Mouse (Mus musculus): Measurements from ENCODE around the gene Rnf39. TPM values are rescaled to one million over a fixed set of nuclear protein-coding genes. Genes with fewer than 3 reads are reported as not detected.

Rnf39 gene
- polyA plus RNA-seq, 1 experiment = 0.88 TPM

DNA sequence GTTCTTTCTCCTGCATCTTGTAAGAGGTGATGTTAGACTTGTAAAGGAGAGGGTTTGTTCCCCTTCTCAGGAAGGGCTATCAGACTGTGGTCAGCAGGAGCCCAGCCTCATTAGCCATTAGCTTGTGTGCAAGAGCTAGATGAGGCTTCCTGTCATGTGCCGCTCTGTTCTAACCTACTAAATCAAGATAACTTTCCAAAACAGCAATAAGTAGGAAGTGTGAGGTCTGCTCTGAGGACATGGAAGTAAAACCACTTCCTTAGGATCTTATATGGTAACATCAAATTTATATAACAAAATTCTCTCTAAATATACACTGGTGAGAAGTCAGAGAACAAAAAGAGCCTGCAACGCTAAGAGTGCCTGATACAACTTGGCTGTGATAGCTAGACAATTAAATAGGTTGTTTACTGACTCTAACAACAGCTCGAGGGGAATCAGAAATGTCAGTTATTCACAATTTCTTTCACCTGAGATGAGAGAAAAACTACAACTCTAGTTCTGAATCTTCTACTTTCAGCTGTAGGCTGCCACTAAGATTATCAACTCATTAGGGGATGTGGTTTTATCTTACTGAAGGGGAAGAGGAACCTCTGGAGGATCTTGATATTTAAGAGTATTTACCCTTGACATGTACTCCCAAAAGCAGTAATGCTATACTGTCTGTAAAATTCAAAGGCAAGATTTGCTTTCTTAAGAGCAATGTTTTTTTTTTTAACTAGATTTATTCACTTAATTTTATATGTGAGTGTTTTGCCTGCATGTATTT, 49.8 kb downstream of the Rnf39 start:
- TF ChIP-seq CTCF (IDR thresholded peaks at IDR 0.05; ENCODE audit: low read depth, low read length) = no peak
- TF ChIP-seq POLR2A (IDR thresholded peaks at IDR 0.05; ENCODE audit: insufficient read depth, low read length) = no peak
- no peak for TF ChIP-seq EP300 (IDR thresholded peaks at IDR 0.05; ENCODE audit: insufficient read depth, low read depth, low read length)
- Histone ChIP-seq H3K4me1 (ENCODE audit: control insufficient read depth, insufficient read depth, low read length) (peaks cover 4% of the 10 kb centered on the region), H3K36me3 (ENCODE audit: control insufficient read depth, insufficient read depth, low read length, poor library complexity, severe bottlenecking) (no peaks in the 10 kb centered on the region), H3K27ac (ENCODE audit: insufficient read depth, low read length) (peak overlapping the region; percentile 64), H3K4me3 (ENCODE audit: low read depth, low read length) (no peak overlapping the region), H3K27me3 (ENCODE audit: control insufficient read depth, insufficient read depth, low read length, poor library complexity, severe bottlenecking) (no peaks in the 10 kb centered on the region), H3K9ac (ENCODE audit: low read depth, poor library complexity, severe bottlenecking) (peak overlapping the region; percentile 27; the same call in 1 of the 2 replicates), H3K9me3 (replicated peaks; ENCODE audit: control insufficient read depth, insufficient read depth, low read length, poor library complexity, severe bottlenecking) (no peaks in the 10 kb centered on the region)

DNA sequence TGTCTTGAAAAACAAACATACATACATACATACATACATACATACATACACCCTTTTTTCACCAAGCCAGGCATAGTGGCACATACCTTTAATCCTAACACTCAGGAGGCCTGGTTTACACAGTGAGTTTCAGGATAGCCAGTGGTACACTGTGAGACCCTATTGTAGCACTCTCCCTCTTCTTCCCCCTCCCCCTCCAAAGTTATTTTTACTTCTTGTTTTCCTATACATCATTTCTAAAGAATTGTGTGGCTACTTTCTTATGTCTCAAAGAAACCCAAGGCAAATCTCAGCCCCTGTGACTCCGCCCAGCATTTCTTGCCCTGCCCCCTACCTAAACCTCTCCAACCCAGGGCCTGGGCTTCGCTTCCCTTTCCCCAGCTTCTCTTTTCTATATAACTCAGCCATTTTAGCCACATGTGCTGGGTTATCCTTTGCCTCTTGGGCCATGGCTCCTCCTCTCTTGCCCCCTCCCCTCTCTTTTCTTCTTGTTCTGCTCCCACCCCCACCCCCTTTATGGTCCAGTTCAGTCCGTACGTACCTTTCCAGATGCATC, 51.1 kb downstream of the Rnf39 start:
- H3K36me3 ChIP-seq (ENCODE audit: control insufficient read depth, insufficient read depth, low read length, poor library complexity, severe bottlenecking) = no peaks in the 10 kb centered on the region
- no peaks in the 10 kb centered on the region for H3K9me3 ChIP-seq (replicated peaks; ENCODE audit: control insufficient read depth, insufficient read depth, low read length, poor library complexity, severe bottlenecking)
- peak overlapping the region; percentile 100 for H3K27ac ChIP-seq (ENCODE audit: insufficient read depth, low read length)
- peaks cover 4% of the 10 kb centered on the region for H3K4me1 ChIP-seq (ENCODE audit: control insufficient read depth, insufficient read depth, low read length)
- H3K9ac ChIP-seq (ENCODE audit: low read depth, poor library complexity, severe bottlenecking) = peak overlapping the region; percentile 65
- H3K4me3 ChIP-seq (ENCODE audit: low read depth, low read length) = no peak overlapping the region
- TF ChIP-seq CTCF (IDR thresholded peaks at IDR 0.05; ENCODE audit: low read depth, low read length) = no peak
- no peak for TF ChIP-seq EP300 (IDR thresholded peaks at IDR 0.05; ENCODE audit: insufficient read depth, low read depth, low read length)
- TF ChIP-seq POLR2A (IDR thresholded peaks at IDR 0.05; ENCODE audit: insufficient read depth, low read length) = no peak
- H3K27me3 ChIP-seq (ENCODE audit: control insufficient read depth, insufficient read depth, low read length, poor library complexity, severe bottlenecking) = no peaks in the 10 kb centered on the region

DNA sequence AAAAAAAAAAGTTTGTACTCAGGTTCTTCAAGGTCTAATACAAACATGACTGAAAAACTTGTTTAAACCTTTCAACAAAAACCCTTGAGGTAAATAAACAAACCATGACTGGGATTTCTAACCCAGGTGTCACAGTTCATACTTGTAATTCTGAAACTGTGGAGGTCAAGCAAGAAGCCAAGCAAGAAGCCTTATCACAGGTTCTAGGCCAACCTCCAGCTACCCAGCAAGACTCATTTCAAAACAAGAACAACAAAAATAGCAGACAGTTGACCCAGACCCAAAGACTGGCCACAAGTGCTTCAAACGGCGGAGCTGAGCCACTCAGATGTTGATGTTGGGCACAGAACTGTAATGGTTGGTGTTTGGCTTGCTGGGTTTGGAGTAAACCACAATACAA, 51.8 kb downstream of the Rnf39 start:
- Histone ChIP-seq H3K9me3 (replicated peaks; ENCODE audit: control insufficient read depth, insufficient read depth, low read length, poor library complexity, severe bottlenecking) (no peaks in the 10 kb centered on the region), H3K27ac (ENCODE audit: insufficient read depth, low read length) (peak overlapping the region; percentile 100), H3K27me3 (ENCODE audit: control insufficient read depth, insufficient read depth, low read length, poor library complexity, severe bottlenecking) (no peaks in the 10 kb centered on the region), H3K4me3 (ENCODE audit: low read depth, low read length) (no peak overlapping the region), H3K9ac (ENCODE audit: low read depth, poor library complexity, severe bottlenecking) (peak overlapping the region; percentile 65), H3K4me1 (ENCODE audit: control insufficient read depth, insufficient read depth, low read length) (peaks cover 4% of the 10 kb centered on the region), H3K36me3 (ENCODE audit: control insufficient read depth, insufficient read depth, low read length, poor library complexity, severe bottlenecking) (no peaks in the 10 kb centered on the region)
- no peak for TF ChIP-seq POLR2A (IDR thresholded peaks at IDR 0.05; ENCODE audit: insufficient read depth, low read length)
- TF ChIP-seq EP300 (IDR thresholded peaks at IDR 0.05; ENCODE audit: insufficient read depth, low read depth, low read length) = no peak
- TF ChIP-seq CTCF (IDR thresholded peaks at IDR 0.05; ENCODE audit: low read depth, low read length) = no peak

- peak; percentile 93 for TF ChIP-seq EP300 (IDR thresholded peaks at IDR 0.05; ENCODE audit: insufficient read depth, low read depth, low read length)
- TF ChIP-seq CTCF (IDR thresholded peaks at IDR 0.05; ENCODE audit: low read depth, low read length) = no peak
These were observed 52.7 kb downstream of the Rnf39 start for GRCm38 (mm10) chr17:36995448-36995847.

DNA sequence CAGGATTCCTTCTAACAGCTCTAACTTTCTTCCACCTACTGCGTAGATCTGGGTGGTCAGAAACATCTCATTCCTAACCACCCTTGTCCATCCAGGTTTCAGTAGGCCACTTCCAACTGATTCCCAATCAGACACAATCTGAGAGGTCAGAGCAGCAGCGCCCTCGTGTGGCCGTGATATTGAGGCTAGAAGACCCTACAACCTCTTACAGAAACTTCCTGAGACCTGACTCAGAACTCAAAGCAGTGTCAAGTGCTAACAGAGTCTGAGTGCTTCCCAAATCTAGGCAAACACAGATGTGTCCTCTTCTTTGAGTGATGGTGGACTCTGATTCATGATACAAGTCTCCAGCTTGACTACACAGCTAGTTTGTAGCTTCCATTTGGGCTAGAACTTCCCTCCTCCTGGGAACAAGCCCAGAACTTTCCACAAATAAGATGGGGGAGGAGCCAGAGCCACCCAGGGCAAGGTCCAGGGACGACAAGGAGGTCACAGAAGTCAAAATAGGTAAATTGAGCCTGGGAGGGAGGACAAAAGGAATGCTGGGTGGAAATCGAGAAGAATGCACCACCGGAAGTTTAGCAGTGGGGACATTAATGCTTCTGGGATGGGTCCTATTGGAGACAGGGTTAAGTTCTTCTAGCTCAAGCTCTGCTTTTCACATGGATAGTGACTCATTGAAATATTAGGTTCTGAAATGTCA, 54.5 kb downstream of the Rnf39 start:
- no peak overlapping the region for H3K4me3 ChIP-seq (ENCODE audit: low read depth, low read length)
- peak overlapping the region; percentile 37 for H3K9ac ChIP-seq (ENCODE audit: low read depth, poor library complexity, severe bottlenecking)
- no peaks in the 10 kb centered on the region for H3K9me3 ChIP-seq (replicated peaks; ENCODE audit: control insufficient read depth, insufficient read depth, low read length, poor library complexity, severe bottlenecking)
- no peaks in the 10 kb centered on the region for H3K27me3 ChIP-seq (ENCODE audit: control insufficient read depth, insufficient read depth, low read length, poor library complexity, severe bottlenecking)
- TF ChIP-seq EP300 (IDR thresholded peaks at IDR 0.05; ENCODE audit: insufficient read depth, low read depth, low read length) = peak; percentile 93
- no peak for TF ChIP-seq POLR2A (IDR thresholded peaks at IDR 0.05; ENCODE audit: insufficient read depth, low read length)
- peak; percentile 86 for TF ChIP-seq CTCF (IDR thresholded peaks at IDR 0.05; ENCODE audit: low read depth, low read length)
- H3K36me3 ChIP-seq (ENCODE audit: control insufficient read depth, insufficient read depth, low read length, poor library complexity, severe bottlenecking) = no peaks in the 10 kb centered on the region
- peak overlapping the region; percentile 100 for H3K27ac ChIP-seq (ENCODE audit: insufficient read depth, low read length)
- H3K4me1 ChIP-seq (ENCODE audit: control insufficient read depth, insufficient read depth, low read length) = peaks cover 2% of the 10 kb centered on the region

More at GRCm38 (mm10) chr17:36995448-36995847, 52.7 kb downstream of the Rnf39 start:
- peaks cover 4% of the 10 kb centered on the region for H3K4me1 ChIP-seq (ENCODE audit: control insufficient read depth, insufficient read depth, low read length)
- no peaks in the 10 kb centered on the region for H3K36me3 ChIP-seq (ENCODE audit: control insufficient read depth, insufficient read depth, low read length, poor library complexity, severe bottlenecking)
- H3K4me3 ChIP-seq (ENCODE audit: low read depth, low read length) = no peak overlapping the region
- no peaks in the 10 kb centered on the region for H3K9me3 ChIP-seq (replicated peaks; ENCODE audit: control insufficient read depth, insufficient read depth, low read length, poor library complexity, severe bottlenecking)
- H3K27me3 ChIP-seq (ENCODE audit: control insufficient read depth, insufficient read depth, low read length, poor library complexity, severe bottlenecking) = no peaks in the 10 kb centered on the region
- peak overlapping the region; percentile 100 for H3K27ac ChIP-seq (ENCODE audit: insufficient read depth, low read length)
- 0 out of 2 replicates have a peak overlapping the region, but pooled peaks have one; percentile 65 for H3K9ac ChIP-seq (ENCODE audit: low read depth, poor library complexity, severe bottlenecking)

Other genes with a start within 250 kb of the Rnf39 start
- gene H2-M10.5, start 170.0 kb upstream of the Rnf39 start, polyA plus RNA-seq (2011; ENCODE audit: insufficient read depth, insufficient read length, low read depth, missing spikeins) = not detected in 2 replicates
- gene H2-M10.6, start 130.7 kb upstream of the Rnf39 start, polyA plus RNA-seq (2011; ENCODE audit: insufficient read depth, insufficient read length, low read depth, missing spikeins) = not detected in 2 replicates
- 46.2 and 53.2 TPM in 2 replicates for gene Trim26, start 105.8 kb upstream of the Rnf39 start, polyA plus RNA-seq (2011; ENCODE audit: insufficient read depth, insufficient read length, low read depth, missing spikeins)
- not detected in 2 replicates for gene Trim15, start 75.7 kb upstream of the Rnf39 start, polyA plus RNA-seq (2011; ENCODE audit: insufficient read depth, insufficient read length, low read depth, missing spikeins)
- not detected in 2 replicates for gene Trim10, start 73.3 kb upstream of the Rnf39 start, polyA plus RNA-seq (2011; ENCODE audit: insufficient read depth, insufficient read length, low read depth, missing spikeins)
- gene Trim40, start 52.8 kb upstream of the Rnf39 start, polyA plus RNA-seq (2011; ENCODE audit: insufficient read depth, insufficient read length, low read depth, missing spikeins) = 0.41 TPM in 1 of 2 replicates, not detected in the other
- gene Trim31, start 44.8 kb upstream of the Rnf39 start, polyA plus RNA-seq (2011; ENCODE audit: insufficient read depth, insufficient read length, low read depth, missing spikeins) = not detected in 2 replicates
- gene Ppp1r11, start 8.8 kb downstream of the Rnf39 start, polyA plus RNA-seq (2011; ENCODE audit: insufficient read depth, insufficient read length, low read depth, missing spikeins) = 67.3 and 68.8 TPM in 2 replicates
- 71.7 and 79.6 TPM in 2 replicates for gene Znrd1, start 15.6 kb downstream of the Rnf39 start, polyA plus RNA-seq (2011; ENCODE audit: insufficient read depth, insufficient read length, low read depth, missing spikeins)
- 29.6 and 30.5 TPM in 2 replicates for gene Znrd1as, start 15.7 kb downstream of the Rnf39 start, polyA plus RNA-seq (2011; ENCODE audit: insufficient read depth, insufficient read length, low read depth, missing spikeins)
- 2.9 and 4.7 TPM in 2 replicates for gene 2410137M14Rik, start 38.3 kb downstream of the Rnf39 start, polyA plus RNA-seq (2011; ENCODE audit: insufficient read depth, insufficient read length, low read depth, missing spikeins)
- gene H2-M5, start 46.6 kb downstream of the Rnf39 start, polyA plus RNA-seq (2011; ENCODE audit: insufficient read depth, insufficient read length, low read depth, missing spikeins) = 12.6 and 13.2 TPM in 2 replicates
- gene Zfp57, start 58.2 kb downstream of the Rnf39 start, polyA plus RNA-seq (2011; ENCODE audit: insufficient read depth, insufficient read length, low read depth, missing spikeins) = 223 and 254 TPM in 2 replicates
- gene Mog, start 80.5 kb downstream of the Rnf39 start, polyA plus RNA-seq (2011; ENCODE audit: insufficient read depth, insufficient read length, low read depth, missing spikeins) = not detected in 2 replicates
- gene Gabbr1, start 103.0 kb downstream of the Rnf39 start, polyA plus RNA-seq (2011; ENCODE audit: insufficient read depth, insufficient read length, low read depth, missing spikeins) = 163 and 180 TPM in 2 replicates
- 0.22 TPM in 1 of 2 replicates, not detected in the other for gene Olfr90, start 145.6 kb downstream of the Rnf39 start, polyA plus RNA-seq (2011; ENCODE audit: insufficient read depth, insufficient read length, low read depth, missing spikeins)
- gene Olfr91, start 155.4 kb downstream of the Rnf39 start, polyA plus RNA-seq (2011; ENCODE audit: insufficient read depth, insufficient read length, low read depth, missing spikeins) = not detected in 2 replicates
- gene Olfr92, start 177.2 kb downstream of the Rnf39 start, polyA plus RNA-seq (2011; ENCODE audit: insufficient read depth, insufficient read length, low read depth, missing spikeins) = not detected in 2 replicates
- 0.57 and 1.1 TPM in 2 replicates for gene Olfr93, start 218.6 kb downstream of the Rnf39 start, polyA plus RNA-seq (2011; ENCODE audit: insufficient read depth, insufficient read length, low read depth, missing spikeins)

Measured in ES-Bruce4 (cell line).